Mouse (Mus musculus): ENCODE measurements at regions not wholly inside any gene's neighbourhood (a gene's known extent, or its start where the extent isn't known, plus 50 kb on each side); places are given as distances from the start of the nearest gene placed in this dataset.
A peak's percentile ranks its signal among the peaks of the same experiment; 100 is the strongest.
"Not testable (repeated sequence)": the region's sequence is repeated elsewhere in the genome, so short reads cannot be mapped to it uniquely, and the experiment has no call there.

DNA sequence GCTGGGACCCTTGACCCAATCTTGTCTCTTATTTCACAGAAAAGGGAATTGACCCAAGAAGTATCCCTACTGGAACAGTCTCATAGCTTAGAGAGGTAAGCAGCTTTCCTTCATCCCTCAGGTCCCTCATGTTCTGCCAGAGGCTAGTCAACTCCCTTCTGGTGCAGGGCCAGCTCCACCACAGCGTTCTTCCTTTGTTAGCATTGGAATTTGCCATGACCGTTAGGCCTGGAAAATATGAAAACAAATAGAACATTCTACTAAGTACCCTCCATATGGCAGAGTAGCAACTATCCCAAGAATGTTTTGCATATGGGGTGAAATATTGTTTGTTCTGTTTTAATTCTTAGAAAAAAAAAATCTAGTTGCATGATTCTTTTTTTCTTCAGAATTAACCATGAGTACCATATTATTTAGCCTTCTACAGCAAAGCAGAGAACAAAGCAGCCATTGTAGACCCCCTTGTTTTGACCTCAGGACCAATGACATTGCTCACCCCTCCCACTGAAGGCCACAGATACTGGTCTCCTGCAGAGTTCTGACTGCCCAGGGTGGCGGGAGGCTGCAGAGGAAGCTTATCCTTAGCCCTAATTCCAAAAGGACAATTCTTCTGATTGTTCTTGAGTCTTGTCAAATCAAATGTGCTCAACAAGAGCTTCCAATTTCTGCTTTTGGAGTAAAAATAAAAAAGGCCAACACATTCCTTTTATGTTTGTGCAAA, 78.1 kb upstream of the Ehbp1 start:
- no peak for DNase-seq (ENCODE audit: low spot score)

DNA sequence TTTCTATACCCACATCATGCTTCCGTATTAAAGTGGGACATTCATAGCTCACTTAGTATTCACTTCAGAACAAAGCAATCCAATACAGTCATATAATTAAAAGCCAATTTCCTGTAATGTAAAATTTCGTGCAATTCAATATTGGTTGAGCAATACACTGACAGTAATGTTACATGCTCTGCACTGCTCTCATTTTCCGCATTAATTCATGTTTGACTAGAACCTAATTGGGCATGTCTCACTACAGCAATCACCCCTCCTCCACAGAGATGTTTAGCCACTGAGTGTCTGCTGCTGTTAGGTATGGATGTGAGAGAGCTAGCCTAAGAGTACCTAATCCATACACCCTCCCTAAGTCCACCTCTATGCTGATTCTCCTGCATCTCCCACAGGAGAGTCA, 79.7 kb upstream of the Ehbp1 start:
- DNase-seq (ENCODE audit: low spot score), result no peak

DNA sequence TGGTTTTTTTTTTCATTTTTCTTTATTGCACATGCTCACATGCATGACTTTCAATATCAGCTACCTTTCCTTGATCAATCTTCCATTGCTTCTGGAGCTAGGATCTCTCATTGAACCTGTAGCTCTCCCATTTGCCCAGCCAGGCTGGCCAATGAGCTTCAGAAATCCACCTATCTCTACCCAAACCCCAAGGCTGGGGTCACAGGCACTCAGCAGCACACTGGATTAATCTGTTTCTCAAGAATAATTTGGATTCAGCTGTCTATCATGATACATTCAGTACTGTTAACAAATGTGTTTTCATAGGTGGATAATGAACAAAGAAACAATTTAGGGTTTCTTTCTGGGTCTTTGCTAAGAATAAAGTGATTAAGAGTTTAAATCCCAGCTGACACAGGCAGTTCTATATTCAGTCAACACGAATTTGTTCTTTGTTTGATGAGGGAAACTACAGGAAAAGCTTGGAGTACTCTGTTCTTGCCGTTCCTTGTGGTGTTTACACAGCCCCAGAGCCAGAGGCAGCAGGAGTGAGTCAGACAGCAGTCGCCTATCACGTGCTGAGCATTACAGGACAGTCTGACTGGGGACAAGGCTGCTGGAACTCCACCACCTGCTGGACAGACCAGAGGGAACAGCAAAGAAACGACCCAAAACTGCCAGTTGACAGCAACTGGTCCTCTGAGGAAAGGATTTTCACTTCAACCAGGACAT, 74.6 kb upstream of the Tmem17 start:
- peak; percentile 33 for DNase-seq (ENCODE audit: low spot score)

DNA sequence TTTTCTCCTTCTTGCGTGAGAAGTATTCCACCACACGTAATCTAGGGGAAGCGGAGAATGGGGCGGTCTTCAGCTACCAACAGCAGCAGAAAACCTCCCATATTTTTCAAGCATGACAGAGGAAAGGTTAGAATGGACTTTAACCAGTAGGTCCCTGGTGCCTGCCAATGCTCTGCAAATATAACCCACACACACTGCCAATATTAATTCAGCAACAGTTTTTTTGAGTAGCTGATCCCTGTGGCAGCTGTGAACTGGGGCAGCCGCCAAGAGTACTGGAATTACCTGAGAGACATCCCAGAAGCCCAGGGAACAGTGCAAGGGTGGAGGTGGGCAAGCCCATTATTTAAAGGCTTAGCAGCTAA, 74.1 kb upstream of the Tmem17 start:
- no peak for DNase-seq (ENCODE audit: low spot score)

DNA sequence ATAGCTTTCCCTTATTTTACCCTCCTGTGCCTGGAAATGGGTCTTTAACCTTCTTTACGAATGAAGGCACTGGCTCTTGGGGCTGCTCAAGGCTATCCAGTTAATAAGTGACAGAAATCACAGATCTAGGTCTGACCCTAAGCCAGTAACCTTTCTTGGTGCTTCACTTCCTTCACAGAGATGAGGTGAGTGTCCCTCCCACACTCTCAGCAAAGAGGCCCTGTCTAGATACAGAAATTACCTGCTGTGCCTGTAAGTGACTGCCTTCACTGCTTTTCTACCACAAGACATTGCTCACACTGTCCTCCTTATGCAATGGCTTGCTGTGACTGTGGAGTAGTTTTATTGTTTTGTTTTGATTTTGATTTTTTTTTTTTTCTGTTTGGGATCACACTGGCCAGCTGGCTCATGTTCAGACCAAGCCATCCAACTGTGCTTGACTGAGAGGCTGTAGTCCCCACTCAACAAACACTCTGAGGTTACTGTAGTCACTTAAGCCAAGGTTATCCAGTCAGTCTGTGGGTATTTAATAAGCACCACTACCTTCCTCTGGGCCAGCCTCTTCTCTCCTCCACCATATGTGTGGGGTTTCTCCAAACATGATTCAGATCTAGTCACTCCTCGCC, 73.3 kb upstream of the Tmem17 start:
- no peak for DNase-seq (ENCODE audit: low spot score)

DNA sequence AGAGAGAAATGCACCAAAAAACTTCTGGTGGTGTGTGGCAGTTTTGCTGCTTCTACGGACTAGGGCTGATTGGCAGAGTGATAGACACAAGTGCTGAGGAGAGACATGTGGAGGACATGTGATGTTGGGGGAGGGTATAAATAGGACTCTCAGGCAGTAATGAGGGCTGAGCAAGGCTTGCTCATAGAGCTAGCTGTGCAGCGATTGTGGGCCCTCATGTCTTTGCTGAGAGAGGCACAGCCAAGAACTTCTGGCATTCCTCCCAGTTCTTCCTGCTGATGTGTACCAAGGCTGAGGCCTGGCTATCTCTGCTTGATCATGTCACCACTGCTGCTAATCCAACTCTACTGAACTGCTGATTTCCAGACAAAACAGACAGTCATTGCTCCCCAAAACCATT, 71.4 kb upstream of the Tmem17 start:
- peak; percentile 18 for DNase-seq (ENCODE audit: low spot score)

DNA sequence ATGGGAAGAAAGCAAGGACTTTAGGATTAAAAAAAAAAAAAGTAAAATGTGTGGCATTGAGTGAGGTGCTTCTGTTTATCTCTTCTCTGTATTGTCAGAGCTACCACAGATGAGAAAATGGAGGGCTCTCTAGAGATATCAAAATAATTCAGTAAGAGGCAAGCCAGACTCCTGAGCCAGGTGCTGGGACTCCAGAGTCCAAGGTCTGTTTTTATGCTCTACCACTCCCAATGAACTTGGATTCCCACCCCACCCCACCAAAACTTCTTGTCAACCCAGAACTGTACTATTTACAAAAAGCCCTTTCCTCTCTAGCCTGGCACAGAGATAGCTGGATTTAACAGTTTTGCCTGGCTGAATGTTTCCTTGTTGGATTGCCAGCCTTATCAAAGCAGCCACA, 58.7 kb upstream of the Tmem17 start:
- no peak for DNase-seq (ENCODE audit: low spot score)

DNA sequence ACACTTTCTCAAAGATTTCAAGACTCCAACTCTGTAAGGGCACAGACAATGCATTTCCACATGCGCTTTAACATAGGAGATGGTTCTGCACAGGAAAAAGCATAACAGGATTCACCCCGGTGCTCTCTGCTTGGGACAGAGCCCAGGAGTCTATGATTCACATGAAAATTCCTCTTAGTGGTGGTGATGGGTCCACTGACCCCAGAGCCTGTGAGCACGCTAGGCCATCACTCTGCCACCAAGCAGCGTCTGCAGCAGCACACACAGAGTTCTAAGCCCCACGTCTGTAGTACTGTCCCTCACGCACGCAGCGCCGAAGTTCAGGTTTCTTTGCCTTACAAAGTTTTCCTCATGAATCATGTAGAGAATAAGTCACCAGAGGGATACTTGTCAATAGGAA, 55.6 kb upstream of the Tmem17 start:
- DNase-seq (ENCODE audit: low spot score), result no peak

DNA sequence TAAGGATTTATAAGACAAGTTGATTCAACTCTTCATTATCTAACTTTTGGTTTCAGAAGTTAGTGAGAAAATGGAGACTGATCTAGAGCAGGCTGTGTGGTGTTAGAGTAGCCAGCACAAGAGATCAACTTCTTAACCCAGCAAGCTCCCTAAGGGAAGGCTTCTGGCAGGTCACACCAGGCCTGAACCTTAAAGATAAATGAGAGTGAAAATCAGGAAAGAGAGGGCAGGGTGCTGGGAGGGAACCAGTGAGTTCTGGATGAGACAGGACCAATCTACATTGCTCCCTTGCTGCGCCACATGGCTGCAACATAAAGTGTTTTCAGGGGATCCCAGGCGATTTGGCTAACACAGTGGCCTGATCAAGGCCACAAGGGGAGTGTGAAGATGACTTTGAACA, 54.7 kb upstream of the Tmem17 start:
- DNase-seq (ENCODE audit: low spot score), result no peak

DNA sequence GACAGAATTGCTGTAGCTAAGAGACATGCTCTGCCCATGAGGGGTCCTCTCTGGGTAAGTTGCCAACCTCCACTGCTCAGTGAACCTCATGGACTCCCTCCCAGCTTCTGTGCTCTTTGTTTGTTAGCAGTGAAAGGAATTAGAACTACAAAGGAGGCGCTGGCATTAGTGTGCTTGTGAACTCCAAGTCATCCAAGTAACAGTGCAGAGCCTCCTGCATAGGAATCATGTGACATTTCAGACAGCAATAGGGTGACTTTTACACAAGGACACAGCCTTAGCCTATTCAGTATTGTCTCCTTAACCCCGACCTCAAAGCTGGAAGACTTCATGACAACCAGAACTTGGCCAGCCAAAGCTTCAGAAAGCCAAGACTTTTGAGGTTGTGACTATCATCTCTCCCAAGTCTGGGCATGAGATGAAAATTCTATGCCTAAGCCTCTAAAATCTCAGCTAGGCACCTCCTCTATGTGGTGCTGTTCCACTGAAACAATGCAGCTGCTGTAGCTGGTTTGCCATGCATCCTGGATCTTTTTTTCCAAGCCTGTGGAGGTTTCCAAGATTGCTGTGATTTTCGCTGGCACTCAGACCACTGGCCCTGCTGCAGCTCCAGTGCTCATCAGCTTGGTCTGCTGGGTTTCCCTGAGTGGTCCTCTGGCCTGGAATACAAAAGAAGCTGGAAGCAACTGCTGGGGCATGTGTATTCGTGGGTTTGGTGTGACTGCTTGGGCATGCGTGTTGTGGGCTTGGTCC, 52.8 kb upstream of the Tmem17 start:
- no peak for DNase-seq (ENCODE audit: low spot score)

DNA sequence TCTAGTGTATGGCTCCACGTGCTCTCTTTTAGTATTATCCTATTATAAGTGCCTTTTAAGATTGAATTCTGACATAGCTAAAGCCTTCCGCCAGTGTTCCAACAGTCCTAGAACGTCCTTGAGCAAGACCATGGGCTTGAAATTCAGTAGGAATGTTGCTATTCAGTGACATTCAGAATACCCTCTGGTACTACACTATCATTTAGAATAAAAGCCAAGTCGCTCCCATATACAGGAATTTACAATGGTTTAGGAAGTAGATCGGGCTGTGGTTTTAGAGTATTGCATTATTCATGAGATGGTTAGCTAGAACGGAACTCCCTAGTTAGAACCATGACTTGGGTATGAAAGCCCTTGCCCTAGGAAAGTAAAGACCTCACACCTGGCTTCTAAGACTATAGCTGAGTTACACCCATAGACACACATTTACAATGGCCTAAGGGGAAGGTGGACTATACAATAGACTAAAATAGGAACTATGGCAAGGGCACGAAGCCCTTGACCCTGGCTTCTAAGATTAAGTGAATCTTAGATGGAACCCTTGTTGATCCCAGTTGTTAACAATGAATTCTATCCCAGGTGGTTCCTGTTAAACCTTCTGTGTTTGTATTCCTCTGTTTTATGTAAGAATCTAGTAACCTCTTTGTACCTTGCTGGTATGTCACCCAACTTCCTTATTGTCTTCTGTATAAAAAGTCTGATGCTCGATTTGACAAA, 50.7 kb upstream of the Tmem17 start:
- DNase-seq (ENCODE audit: low spot score), result not testable (repeated sequence)
